Mouse (Mus musculus): ENCODE measurements around the gene Kif23.

The Kif23 gene

DNA sequence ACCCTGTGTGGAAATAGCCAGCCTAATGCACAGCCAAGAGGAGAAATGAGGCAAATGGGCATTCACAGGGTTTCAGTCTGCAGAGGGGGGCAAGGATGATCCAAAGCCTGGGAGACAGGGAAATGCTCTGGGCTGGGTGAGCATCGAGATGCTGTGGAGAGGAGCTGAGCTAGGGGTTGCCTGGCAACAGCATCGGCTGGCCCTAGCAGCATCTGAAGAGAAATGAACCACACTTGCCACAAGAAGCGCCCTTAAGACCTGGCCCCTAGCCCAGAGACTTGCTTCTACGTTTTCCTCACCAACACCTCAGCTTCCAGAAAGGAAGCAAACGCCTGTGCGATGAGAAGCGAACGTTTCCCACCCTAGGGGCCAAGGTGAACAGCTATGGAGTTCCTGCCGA is 44.1 kb downstream of the Kif23 start:
- DNase-seq = no peak

DNA sequence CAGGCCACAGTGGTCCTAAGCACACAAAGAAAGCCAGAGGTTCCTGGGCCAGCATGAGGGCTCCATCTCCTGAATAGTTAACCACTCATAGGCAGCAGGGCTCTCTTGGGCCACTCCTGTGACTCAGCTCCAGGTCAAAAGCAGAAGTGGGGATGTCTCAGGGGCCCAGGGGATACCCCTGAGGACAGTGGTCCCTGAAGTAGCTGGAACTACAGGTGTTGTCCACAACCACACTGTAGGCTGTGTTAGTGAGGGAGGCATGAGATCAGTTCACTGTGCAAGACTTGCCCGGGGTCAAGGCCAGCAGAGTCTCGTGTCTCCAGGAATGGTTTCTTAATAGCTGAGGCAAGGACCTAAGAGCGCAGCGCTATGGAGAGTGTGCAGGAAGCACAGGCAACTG is 45.0 kb downstream of the Kif23 start:
- DNase-seq = no peak

DNA sequence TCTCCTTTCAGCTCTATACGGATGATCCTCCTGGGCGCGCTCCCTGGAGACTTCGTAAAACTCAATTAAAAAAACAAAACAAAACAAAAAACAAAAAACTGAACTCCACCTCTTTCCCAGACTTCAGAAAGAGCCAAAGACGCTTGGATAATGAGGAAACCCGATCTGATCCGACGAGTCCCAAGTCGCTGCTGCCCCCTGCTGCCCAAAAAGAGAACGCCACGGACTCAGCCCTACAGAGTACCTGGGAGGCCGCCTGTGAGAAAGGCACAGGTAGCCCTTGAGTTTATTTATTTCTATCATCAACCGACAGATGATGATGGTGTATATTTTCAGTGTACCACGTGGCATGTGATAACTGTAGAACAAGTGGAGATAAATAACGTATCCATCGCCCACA is 46.8 kb downstream of the Kif23 start:
- DNase-seq = peak; percentile 89

DNA sequence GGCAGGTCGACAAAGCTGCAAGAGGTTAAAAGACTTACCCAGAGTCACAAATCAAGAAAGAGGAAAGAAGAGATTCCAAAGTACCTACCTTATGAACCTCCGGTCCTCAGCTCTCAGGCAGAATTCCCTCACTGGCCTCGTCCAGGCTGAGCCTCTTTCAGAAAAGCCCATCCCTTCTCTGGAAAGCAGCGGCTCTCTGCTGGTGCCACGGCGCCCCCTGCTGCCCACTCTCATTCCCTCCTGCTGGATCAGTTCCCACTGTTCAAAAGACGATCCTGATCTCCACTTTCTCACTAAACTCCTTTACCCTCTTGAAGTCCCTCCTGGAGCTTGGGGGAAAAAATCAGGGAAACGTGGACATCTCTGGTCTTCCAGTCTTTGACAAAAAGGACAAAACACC is 48.2 kb downstream of the Kif23 start:
- DNase-seq = peak; percentile 84

DNA sequence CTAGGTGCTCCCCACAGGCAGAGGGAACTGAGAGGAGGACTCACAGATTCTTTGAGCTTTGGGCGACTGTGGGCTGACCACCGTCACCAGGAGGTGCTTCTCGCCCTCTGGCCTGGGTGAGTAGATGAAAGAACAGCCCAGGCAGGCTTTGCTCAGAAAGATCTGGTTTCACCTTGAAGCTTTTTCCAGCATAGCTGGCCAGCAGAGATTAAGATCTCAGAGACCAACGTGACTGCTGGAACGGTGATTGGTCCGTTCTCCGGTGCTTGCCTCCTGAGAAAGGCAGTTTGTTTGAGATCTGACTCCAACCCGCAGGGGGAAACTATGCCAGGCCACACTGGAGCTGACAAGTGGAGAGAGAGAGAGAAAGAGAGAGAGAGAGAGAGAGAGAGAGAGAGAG is 51.6 kb downstream of the Kif23 start:
- peak; percentile 73 for DNase-seq

DNA sequence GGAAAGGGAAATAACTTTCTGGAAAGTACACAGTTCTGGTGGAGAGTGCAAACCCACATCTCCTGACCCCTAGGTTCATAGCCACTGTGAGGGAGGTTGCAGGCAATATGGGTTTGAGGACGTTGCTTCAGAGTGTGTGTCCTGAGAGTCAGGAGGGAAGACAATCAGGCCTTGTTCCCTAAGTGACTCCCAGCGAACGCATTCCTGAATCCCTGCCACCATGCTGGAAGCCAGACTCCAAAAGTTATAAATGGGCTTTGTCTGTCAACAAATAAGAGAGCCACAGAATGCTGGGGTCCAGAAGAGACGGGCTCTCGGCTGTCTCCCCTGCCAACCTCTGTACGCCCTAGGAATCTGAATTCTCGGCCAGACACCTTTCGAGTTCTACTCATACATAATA is 56.7 kb downstream of the Kif23 start:
- no peak for DNase-seq

DNA sequence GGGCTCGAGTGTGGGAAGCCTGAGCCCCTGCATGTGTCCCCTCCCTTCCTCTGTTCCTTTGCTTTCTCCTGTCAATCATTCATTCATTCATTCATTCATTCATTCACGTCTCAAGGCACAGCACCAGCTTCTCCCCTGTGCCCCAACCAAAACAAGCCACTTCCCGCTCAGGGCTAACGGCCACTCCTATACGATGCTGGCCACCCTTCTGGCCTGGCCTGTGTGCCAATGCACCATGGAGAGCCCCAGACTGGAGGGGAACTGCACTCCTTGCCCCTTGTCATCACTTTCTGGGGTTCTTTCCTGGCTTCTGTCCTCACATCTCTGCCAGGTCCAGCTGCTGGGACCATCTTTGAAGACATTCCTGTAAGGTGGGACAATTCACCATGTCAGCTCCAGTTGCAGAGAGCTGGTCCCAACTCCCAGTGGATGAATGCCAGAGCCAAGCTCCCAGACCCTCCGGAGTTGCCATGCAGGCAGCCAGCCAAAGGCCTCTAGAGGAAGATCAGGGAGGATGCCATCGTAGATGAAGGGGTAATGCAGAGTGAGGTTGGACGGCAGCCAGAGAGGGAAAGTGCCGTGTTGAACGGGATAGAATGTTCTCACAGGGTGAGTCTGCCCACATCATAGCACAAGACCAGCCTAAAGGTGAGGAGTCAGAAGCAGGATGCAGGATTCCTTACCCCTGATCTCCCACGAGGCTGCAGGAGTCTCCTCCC is 58.8 kb downstream of the Kif23 start:
- no peak for DNase-seq

DNA sequence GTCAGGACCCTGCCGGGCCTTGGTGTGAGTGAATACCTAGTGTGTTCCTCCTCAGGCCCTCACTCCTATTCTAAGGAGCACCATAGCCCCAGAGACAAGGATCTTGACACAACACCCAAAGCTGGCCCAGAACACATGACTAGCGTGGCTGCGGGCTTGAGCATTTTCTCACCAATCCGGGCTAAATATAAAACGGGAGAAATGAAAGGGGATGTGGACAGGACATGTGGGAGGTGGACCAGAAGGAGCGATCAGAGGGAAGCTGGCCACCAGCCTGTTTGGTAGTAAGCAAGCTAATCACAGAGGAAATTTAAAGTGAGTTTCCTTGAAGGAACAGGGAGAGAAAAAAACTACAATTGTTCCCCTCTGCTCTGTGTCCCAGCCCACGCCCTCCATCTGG is 60.6 kb downstream of the Kif23 start:
- DNase-seq = no peak

DNA sequence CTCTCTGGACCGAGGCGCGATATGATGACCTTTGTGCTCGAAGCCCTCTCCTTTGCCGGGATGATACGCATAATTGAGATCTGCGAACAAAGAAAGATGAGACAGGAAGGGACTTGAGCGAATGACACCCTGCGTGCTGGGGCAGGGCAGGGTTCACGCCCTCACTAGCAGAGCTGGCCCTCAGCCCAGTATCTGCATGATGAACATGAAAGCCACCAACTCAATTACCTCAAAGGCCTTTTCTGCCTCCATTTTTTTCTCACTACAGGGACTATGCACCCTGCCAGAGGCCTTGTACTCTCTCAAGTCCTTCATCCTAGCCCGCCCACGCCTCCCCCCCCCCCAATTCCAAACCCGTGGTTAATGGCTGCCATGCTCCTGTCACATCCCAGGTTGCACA is 61.6 kb downstream of the Kif23 start:
- no peak for DNase-seq

DNA sequence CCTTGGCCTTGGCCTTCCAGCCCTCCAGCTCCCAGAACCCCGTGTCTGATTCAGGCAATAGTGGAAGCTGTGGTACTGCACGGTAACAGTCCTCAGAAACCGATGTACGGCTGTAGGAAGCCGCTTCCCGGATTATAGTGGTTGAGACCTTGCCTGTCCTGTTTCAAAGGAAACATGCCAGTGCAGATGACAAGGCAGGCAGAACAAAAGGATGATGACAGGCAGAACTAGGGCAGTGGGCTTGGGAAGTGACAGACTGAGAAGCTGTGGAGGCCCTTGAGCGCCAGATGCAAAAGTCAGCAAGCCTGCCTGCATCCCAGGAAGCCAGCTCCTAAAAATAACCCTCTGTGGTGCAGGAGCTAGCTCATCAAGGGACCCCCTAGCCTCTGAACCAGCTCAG is 62.2 kb downstream of the Kif23 start:
- no peak for DNase-seq

DNA sequence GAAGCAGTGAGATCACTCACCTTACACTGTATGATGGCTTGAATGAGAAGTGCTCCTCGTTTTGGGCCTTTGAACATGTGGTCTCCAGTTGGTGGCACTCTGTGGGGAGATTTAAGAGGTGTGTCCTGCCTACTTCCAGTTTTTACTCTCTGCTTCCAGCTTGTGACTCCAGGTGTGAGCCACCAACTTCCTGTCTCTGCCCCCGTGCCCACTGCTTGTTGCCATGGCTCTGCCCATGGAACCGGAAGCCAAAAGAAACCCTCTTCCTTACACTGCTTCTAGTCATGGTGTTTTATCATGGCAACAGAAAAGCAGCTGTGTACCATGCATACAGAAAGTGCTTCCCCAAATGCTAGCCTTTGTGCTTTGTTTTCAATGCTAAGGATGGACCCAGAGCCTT is 64.4 kb downstream of the Kif23 start:
- no peak for DNase-seq

DNA sequence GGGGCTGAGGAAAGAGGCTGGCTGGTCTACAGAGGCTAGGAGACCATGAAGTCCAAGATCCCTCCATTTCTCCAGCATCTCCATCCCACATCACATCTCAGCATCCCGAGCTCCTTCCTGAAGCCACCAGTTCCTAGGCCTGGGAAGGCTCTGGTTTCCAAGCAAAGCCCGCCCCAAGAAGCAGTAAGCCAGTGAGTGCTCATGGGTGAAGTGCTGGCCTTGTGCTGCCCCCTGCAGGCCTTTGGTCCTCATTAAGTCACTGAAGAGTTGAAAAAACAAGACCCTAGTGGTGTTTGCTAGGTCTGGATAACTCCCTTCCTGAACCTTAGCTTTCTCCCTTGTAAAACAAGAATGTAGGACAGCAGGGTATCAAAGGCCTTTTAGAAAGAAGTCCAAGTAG is 67.7 kb downstream of the Kif23 start:
- DNase-seq = peak; percentile 71

DNA sequence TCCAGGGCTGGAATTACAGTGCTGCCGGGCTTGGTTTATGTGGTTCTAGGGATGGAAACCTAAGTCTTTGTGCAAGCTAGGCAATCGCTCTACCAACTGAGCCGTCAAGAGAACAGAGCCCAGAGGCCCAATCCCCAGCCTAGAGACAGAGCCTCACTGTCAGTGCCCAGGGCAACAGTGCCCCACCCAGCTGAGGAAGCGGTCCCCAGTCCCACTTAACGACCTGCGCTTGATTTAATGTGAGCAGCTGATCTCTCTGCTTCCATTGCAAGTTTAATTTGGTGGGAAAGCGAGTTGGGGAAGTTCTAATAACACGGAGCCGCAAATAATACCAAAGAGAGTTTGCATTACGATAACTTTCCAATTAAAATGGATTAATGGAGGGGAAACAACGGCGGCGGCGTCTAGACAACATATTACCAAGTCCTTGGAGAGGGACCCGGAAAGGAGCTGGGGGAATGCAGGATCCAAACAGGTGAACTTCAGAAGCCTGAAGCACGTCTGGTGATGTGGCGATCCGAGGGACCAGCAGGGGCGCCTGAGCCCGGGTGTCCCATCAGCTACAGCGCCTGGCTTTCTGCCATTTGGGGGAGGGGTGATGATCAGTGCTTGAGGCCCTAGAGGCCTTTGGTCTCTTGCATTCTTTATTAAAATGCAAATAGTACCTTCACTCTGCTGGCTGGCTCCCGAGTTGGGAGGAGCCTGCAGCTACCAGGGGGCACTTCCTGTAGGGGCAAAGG is 69.0 kb downstream of the Kif23 start:
- DNase-seq = peak; percentile 48

DNA sequence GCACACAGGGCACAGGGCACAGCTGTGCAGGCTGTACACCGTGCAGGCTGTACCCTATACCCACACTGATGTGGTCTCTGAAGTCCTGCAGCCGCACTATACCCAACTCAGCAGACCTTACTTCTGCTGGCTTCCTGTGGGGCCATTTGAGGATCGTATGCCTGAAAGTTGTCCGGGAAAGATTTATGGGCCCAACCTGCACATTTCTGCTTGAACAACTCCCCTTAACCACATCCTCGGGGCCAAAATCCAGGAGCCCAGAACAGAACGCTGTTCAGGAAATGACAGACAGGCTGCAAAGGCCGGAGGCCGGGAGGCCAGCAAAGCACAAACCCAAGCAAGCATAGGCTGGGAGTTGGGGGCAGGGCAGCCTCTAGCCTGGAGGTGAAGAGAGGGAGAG is 73.2 kb downstream of the Kif23 start:
- no peak for DNase-seq

DNA sequence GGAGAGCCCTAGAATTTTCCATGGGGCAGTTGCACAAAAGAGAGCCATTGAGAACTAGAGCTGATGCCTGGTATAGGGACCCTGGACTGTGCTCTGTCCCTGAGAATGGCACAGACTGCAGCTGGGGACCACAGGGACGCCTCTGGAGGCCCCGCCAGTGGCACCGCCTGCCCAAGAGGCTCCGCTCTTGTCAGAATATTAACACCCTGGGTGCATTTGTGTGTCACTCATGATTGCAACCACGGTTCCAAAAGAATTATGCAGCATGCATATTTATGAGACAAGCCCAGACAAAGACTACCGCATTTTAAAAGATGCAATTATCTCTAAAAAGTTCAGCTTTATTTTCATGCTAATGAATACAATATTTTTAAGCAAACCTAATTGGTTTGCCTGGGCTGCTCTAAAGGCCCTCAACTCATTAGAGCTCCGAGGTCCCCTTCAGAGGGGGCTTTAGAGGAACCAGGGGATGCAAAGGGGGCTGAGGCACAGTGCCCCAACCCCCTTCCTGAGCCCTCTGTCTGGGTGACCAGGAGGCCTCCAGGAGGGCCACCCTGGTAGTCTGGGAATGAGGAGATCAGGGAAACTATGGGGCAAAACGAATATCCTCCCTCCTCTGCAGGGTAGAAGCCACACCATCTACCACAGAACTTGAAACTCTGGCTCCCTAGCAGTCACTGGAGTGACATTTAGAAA is 74.2 kb downstream of the Kif23 start:
- no peak for DNase-seq

DNA sequence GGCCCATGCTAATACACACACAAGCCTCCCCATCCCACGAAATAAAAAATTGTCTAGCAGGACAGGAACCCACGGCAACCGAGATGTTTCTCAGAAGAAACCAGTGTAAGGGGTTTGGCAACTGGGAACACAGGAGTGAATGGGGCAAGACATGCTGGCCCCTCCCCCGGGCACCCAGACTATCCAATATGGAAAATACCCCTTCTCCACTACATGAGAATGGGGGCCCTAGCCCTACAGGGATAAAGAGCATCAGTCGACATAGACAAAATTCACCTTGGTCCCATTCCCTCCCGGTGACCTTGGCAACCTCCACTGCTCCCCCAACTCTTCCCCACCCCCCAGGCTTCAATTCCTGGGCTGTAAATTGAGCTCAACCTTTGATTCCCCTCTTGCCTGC is 74.7 kb downstream of the Kif23 start:
- DNase-seq = no peak

DNA sequence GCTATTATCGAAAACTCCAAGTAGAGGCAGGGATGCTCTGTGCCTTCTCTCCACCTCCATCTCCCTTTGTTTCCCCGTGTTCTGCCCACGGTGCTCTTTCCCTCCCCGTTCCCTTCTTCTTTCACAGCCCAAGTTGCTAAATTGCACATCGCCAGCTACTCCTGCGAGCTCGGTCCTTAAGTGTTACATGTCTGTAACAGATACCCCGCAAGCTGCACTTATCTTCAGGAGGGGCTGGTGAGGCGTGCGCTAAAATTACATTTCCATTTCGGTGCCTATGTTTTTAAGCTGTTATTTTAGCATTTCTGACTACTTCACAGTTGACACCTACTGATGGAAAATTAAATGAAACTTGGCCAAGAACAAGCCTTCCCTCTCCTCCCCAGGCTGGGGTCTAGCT is 78.9 kb downstream of the Kif23 start:
- DNase-seq = no peak
